Mouse (Mus musculus): ENCODE measurements around the gene Scfd2.

DNA sequence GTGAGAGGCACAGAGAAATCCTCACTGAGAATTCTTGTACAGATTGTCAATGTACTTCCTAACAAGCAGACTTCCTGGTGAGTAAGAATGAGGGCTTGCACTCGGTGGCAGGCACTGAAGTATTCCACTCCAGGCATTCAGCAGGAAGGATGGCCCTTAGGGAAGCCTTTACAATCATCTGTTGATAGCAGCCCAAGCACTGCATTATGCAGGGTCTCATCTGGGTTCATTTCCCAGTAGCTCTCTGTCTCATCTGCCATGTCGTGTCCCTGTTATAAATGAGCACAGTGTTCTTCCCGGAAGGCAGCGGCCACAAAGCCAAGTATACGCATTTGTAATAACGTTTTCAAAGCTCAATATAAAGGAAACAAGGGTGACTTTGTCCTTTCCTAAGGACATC is 48.9 kb downstream of the Scfd2 start:
- TF ChIP-seq CTCF (IDR thresholded peaks at IDR 0.05; ENCODE audit: control insufficient read depth, insufficient read depth, low read length) (no peak), POLR2A (IDR thresholded peaks at IDR 0.05; ENCODE audit: borderline replicate concordance, control insufficient read depth, low read depth, low read length) (no peak)

Data from bone marrow, adult 2 months (tissue).